Mouse (Mus musculus) CH12.LX (cell line): ENCODE measurements around the gene Olfr1168. TPM values are rescaled to one million over a fixed set of nuclear protein-coding genes. Genes with fewer than 3 reads are reported as not detected.
"Not testable (repeated sequence)": the region's sequence is repeated elsewhere in the genome, so short reads cannot be mapped to it uniquely, and the experiment has no call there.

Experiments used
- DNase-seq: peaks from one replicate; pipeline ENCODE4 v3.0.0-alpha.2; 2013; ENCODE audit errors: extremely low read depth
- H3K27ac ChIP-seq: 2 replicates; pipeline ENCODE4 v1.5.1; 2012; ENCODE audit warnings: low read depth, mild to moderate bottlenecking, control low read depth, moderate library complexity; ENCODE audit not compliant: insufficient read depth
- H3K27me3 ChIP-seq: replicated peaks from 2 replicates; pipeline ENCODE3; 2012; ENCODE audit warnings: inconsistent platforms
- H3K36me3 ChIP-seq, 2 experiments: replicated peaks in 1 of 2; 2 replicates each; pipeline versions ENCODE3 to v1.6.1; 2012; ENCODE audit warnings: inconsistent platforms in 1 of 2, low read length in 1 of 2, mild to moderate bottlenecking in 1 of 2, mixed read lengths in 1 of 2, moderate library complexity in 1 of 2; ENCODE audit not compliant: control insufficient read depth in 1 of 2, insufficient read depth in 1 of 2
- H3K4me1 ChIP-seq, 2 experiments: 2 replicates each; pipeline ENCODE4 v1.6.1; 2012; ENCODE audit warnings: inconsistent platforms in 1 of 2, moderate library complexity in 1 of 2; ENCODE audit not compliant: insufficient read depth in 2 of 2, control insufficient read depth in 1 of 2
- H3K4me2 ChIP-seq: 2 replicates; pipeline ENCODE4 v1.6.1; 2012; ENCODE audit warnings: low read depth, mild to moderate bottlenecking, control low read depth; ENCODE audit not compliant: poor library complexity, insufficient read depth, severe bottlenecking
- H3K4me3 ChIP-seq, 3 experiments: fragments of 150-350 bp in 1 of 3; sonication (generic) in 1 of 3; replicated peaks in 1 of 3; 2 replicates each; pipeline versions ENCODE3 to v1.5.1; 2011 to 2012; ENCODE audit warnings: low read depth in 2 of 3, low read length in 2 of 3, mild to moderate bottlenecking in 2 of 3, moderate library complexity in 2 of 3, control low read depth in 1 of 3, improper control_type of control experiment in 1 of 3, inconsistent platforms in 1 of 3, mixed read lengths in 1 of 3; ENCODE audit not compliant: poor library complexity in 1 of 3
- H3K79me2 ChIP-seq: replicated peaks from 2 replicates; pipeline ENCODE4 v1.6.1; 2012; ENCODE audit warnings: mild to moderate bottlenecking, moderate library complexity; ENCODE audit not compliant: control insufficient read depth, poor library complexity, insufficient read depth, severe bottlenecking; ENCODE audit errors: extremely low read depth
- H3K9ac ChIP-seq: 2 replicates; pipeline ENCODE4 v1.6.1; 2012; ENCODE audit warnings: low read depth, mild to moderate bottlenecking, control low read depth, moderate library complexity; ENCODE audit not compliant: insufficient read depth
- H3K9me3 ChIP-seq: replicated peaks from 2 replicates; pipeline ENCODE3; 2012; ENCODE audit warnings: low read length, inconsistent platforms, mixed read lengths
- BHLHE40 ChIP-seq: IDR thresholded peaks from 2 replicates; pipeline ENCODE4 v1.6.1; 2011; ENCODE audit warnings: mild to moderate bottlenecking, low read depth, low read length, improper control_type of control experiment
- CHD2 ChIP-seq: IDR thresholded peaks from 2 replicates; pipeline ENCODE4 v1.6.1; 2011; ENCODE audit warnings: low read length, improper control_type of control experiment
- CTCF ChIP-seq, 2 experiments: IDR thresholded peaks in 1 of 2; conservative IDR thresholded peaks in 1 of 2; 2 replicates each; pipeline ENCODE4 v1.5.1; 2011 to 2012; ENCODE audit warnings: low read depth in 2 of 2, low read length in 2 of 2, improper control_type of control experiment in 1 of 2, inconsistent platforms in 1 of 2, mild to moderate bottlenecking in 1 of 2, moderate library complexity in 1 of 2
- E2F4 ChIP-seq: IDR thresholded peaks from 2 replicates; pipeline ENCODE4 v1.6.1; 2011; ENCODE audit warnings: low read depth, low read length, improper control_type of control experiment; ENCODE audit not compliant: insufficient replicate concordance
- IRF4 ChIP-seq: IDR thresholded peaks from 2 replicates; pipeline ENCODE4 v1.6.1; 2014; ENCODE audit warnings: low read depth, mild to moderate bottlenecking, inconsistent platforms, low read length, improper control_type of control experiment
- JUN ChIP-seq: IDR thresholded peaks from 2 replicates; pipeline ENCODE4 v1.6.1; 2011; ENCODE audit warnings: low read depth, mild to moderate bottlenecking, low read length, improper control_type of control experiment, moderate library complexity; ENCODE audit not compliant: insufficient read depth
- KAT2A ChIP-seq: IDR thresholded peaks from 2 replicates; pipeline ENCODE4 v1.6.1; 2012; ENCODE audit warnings: low read length, improper control_type of control experiment, inconsistent platforms; ENCODE audit not compliant: insufficient replicate concordance
- MAX ChIP-seq: IDR thresholded peaks from 2 replicates; pipeline ENCODE4 v1.6.1; 2011; ENCODE audit warnings: low read length, improper control_type of control experiment
- MEF2A ChIP-seq: IDR thresholded peaks from 2 replicates; pipeline ENCODE4 v1.6.1; 2014; ENCODE audit warnings: low read depth, mild to moderate bottlenecking, inconsistent platforms, low read length, improper control_type of control experiment, borderline replicate concordance
- MXI1 ChIP-seq: IDR thresholded peaks from 2 replicates; pipeline ENCODE4 v1.6.1; 2011; ENCODE audit warnings: mild to moderate bottlenecking, low read depth, low read length, improper control_type of control experiment
- NELFE ChIP-seq: IDR thresholded peaks from 2 replicates; pipeline ENCODE4 v1.6.1; 2011; ENCODE audit warnings: low read depth, low read length, improper control_type of control experiment
- NRF1 ChIP-seq: IDR thresholded peaks from 2 replicates; pipeline ENCODE4 v1.6.1; 2014; ENCODE audit warnings: low read depth, mild to moderate bottlenecking, inconsistent platforms, low read length, improper control_type of control experiment, moderate library complexity
- POLR2A ChIP-seq: IDR thresholded peaks from 2 replicates; pipeline ENCODE4 v1.6.1; 2011; ENCODE audit warnings: low read depth, mild to moderate bottlenecking, improper control_type of control experiment, low read length
- POLR2AphosphoS2 ChIP-seq: IDR thresholded peaks from 2 replicates; pipeline ENCODE4 v1.6.1; 2011; ENCODE audit warnings: low read depth, low read length, improper control_type of control experiment
- SIN3A ChIP-seq: IDR thresholded peaks from 2 replicates; pipeline ENCODE4 v1.6.1; 2012; ENCODE audit warnings: low read length, improper control_type of control experiment, inconsistent platforms
- TBP ChIP-seq: conservative IDR thresholded peaks from 2 replicates; pipeline ENCODE4 v1.6.1; 2011; ENCODE audit warnings: low read depth, low read length, improper control_type of control experiment
- UBTF ChIP-seq: IDR thresholded peaks from 2 replicates; pipeline ENCODE4 v1.6.1; 2012; ENCODE audit warnings: low read depth, mild to moderate bottlenecking, inconsistent platforms, low read length, improper control_type of control experiment, moderate library complexity
- USF1 ChIP-seq: IDR thresholded peaks from 2 replicates; pipeline ENCODE4 v1.6.1; 2014; ENCODE audit warnings: low read depth, mild to moderate bottlenecking, inconsistent platforms, low read length, improper control_type of control experiment
- USF2 ChIP-seq: conservative IDR thresholded peaks from 2 replicates; pipeline ENCODE4 v1.6.1; 2011; ENCODE audit warnings: low read depth, low read length, improper control_type of control experiment
- ZNF384 ChIP-seq: IDR thresholded peaks from 2 replicates; pipeline ENCODE4 v1.6.1; 2012; ENCODE audit warnings: low read depth, low read length, improper control_type of control experiment, inconsistent platforms
- dilution Hi-C: fragments of 300-500 bp; cut with MboI; formaldehyde crosslinking; loops from 2 replicates; pipeline ENCODE4 v1.14.3; 2020; ENCODE audit warnings: low sequenced_read_pairs; ENCODE audit not compliant: extremely low pct_unique_long_range_greater_than_20kb, extremely low pct_ligation_motif_present
- in situ Hi-C: fragments of 300-500 bp; cut with MboI; formaldehyde crosslinking; loops from 3 replicates; pipeline ENCODE4 v1.14.3; 2019; ENCODE audit warnings: low sequenced_read_pairs, low pct_ligation_motif_present, low pct_unique_long_range_greater_than_20kb, mixed read lengths
- polyA plus RNA-seq: library from polyadenylated mRNA; unstranded; fragments of >175 nt; gene quantifications from 2 replicates; pipeline ENCODE4 v1.2.1, GENCODE M21; 2012; ENCODE audit warnings: low read depth; ENCODE audit not compliant: insufficient read length
- total RNA-seq, 2 experiments: library from RNA; depleted of rRNA; stranded (reverse); fragments of 300-350 nt in 1 of 2; fragments of >200 nt in 1 of 2; gene quantifications; 2 replicates each; pipeline ENCODE4 v1.2.3; 2012 to 2014

Gene Olfr1168
- total RNA-seq (2012; rRNA removed) (not detected in 2 replicates), total RNA-seq (2014; rRNA removed) (not detected in 2 replicates), polyA plus RNA-seq (not detected in 2 replicates)

GRCm38 (mm10) chr2:88181580-88181979 is at the start of gene Olfr1168:
Gene Olfr1168 (plus strand): TSS chr2:88181880.
- Histone ChIP-seq H3K9me3 (no peaks in the 10 kb centered on the region), H3K79me2 (no peaks in the 10 kb centered on the region), H3K4me2 (no peak within 1 kb of the TSS), H3K9ac (no peak within 1 kb of the TSS), H3K27me3 (no peaks in the 10 kb centered on the region), H3K4me3 (no peak within 1 kb of the TSS), H3K4me1 (no peaks in the 10 kb centered on the region), H3K36me3 (no peaks in the 10 kb centered on the region), H3K27ac (no peak within 1 kb of the TSS)
- no peak for TF ChIP-seq E2F4
- TF ChIP-seq MXI1, result no peak
- no peak for TF ChIP-seq TBP
- no peak for TF ChIP-seq KAT2A
- no peak for TF ChIP-seq USF2
- no peak for TF ChIP-seq NELFE
- no peak for TF ChIP-seq POLR2AphosphoS2
- TF ChIP-seq POLR2A, result no peak
- no peak for TF ChIP-seq ZNF384
- no peak for TF ChIP-seq SIN3A
- no peak for TF ChIP-seq NRF1
- TF ChIP-seq UBTF, result no peak
- TF ChIP-seq CTCF (conservative IDR thresholded peaks at IDR 0.05 in 1 of 2, IDR thresholded peaks at IDR 0.05 in 1 of 2; ENCODE audit: low read depth in 2 of 2, low read length in 2 of 2), result no peak
- TF ChIP-seq USF1, result no peak
- no peak for TF ChIP-seq BHLHE40
- no peak for TF ChIP-seq CHD2
- TF ChIP-seq JUN, result no peak
- no peak for TF ChIP-seq MAX
- no peak for TF ChIP-seq IRF4
- no peak for TF ChIP-seq MEF2A
- no peak for DNase-seq
- dilution Hi-C loops, result no loop called here
- in situ Hi-C loops, result no loop called here

GRCm38 (mm10) chr2:88155093-88155492 is 26.6 kb upstream of the Olfr1168 start, which contains the start of gene Olfr1167:
Gene Olfr1167 (minus strand): TSS chr2:88155193.
- H3K9me3 ChIP-seq, H3K4me1 ChIP-seq, H3K27ac ChIP-seq, H3K79me2 ChIP-seq, H3K27me3 ChIP-seq, H3K4me3 ChIP-seq, dilution Hi-C loops, H3K36me3 ChIP-seq, DNase-seq, H3K9ac ChIP-seq, H3K4me2 ChIP-seq, in situ Hi-C loops: not testable (repeated sequence)
